In the genomic region with DNA sequence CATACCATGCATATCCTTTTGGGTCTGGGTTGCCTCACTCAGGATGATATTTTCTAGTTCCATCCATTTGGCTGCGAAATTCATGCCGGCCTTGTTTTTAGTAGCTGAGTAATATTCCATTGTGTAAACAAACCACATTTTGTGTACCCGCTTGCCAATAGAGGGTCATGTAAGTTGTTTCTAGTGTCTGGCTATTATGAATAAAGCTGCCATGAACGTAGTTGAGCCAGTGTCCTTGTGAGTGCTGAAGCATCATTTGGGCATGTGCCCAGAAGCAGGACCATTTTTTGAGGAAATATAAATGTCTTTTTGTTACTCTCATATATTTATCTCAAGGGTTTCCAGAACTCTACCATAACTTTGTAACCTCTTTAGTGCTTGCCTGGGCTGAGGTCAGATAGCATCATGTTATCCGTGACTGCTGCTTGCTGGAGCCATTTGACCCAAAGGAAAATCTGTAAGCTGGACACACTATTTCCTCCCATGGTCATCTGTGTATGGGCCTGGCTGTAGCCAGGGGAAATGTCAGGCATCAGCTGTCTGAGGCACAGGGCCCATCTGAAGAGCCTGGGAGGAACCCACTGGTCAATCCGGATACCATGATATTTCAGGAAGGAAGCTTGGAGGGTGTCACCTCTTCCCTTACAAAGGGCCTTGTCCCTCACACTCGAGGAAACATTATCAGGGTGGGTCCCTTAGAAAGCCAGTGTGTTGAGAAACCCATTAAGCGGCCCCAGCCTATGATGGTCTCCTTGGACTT, we compare ENCODE assay signal across 14 mouse cellular contexts.
DNase-seq lines count a peak whose midpoint lies in the region; ATAC-seq and TF ChIP-seq lines count a peak whose summit lies in the region.
"Had no signal": no experiment of that assay in that cellular context is flagged by ENCODE, and none has a peak within 500 bp of the region (broad histone marks: within the 10 kb centered on the region; RNA-seq: fewer than 3 reads in every experiment).

No protein-coding gene starts in this region.

- no peaks in the 10 kb centered on the region for H3K79me2 ChIP-seq in liver, adult 2 months (ENCODE audit: control insufficient read depth, insufficient read depth, low read length)

- no peak for TF ChIP-seq POLR2A in liver, adult 2 months (IDR thresholded peaks at IDR 0.05; ENCODE audit: extremely low read depth, insufficient read depth, low read length)

- H3K4me3 ChIP-seq in heart, embryonic 11.5 days (ENCODE audit: low read depth, low read length) = no peak overlapping the region
- H3K4me3 ChIP-seq in liver, adult 2 months (ENCODE audit: insufficient read depth, low read depth, low read length) = no peak overlapping the region
- H3K4me3 ChIP-seq: forebrain, embryonic 10.5 days; hindbrain, embryonic 12.5 days; limb, embryonic 12.5 days; megakaryocyte, embryonic 14.5 days had no signal

- H3K27ac ChIP-seq in heart, embryonic 11.5 days (ENCODE audit: low read depth, low read length) = no peak overlapping the region
- peak overlapping the region; percentile 66 for H3K27ac ChIP-seq in liver, adult 2 months (replicated peaks; ENCODE audit: insufficient read depth, low read depth, low read length)
- H3K27ac ChIP-seq: forebrain, embryonic 10.5 days; hindbrain, embryonic 12.5 days; limb, embryonic 12.5 days had no signal

- no peaks in the 10 kb centered on the region for H3K36me3 ChIP-seq in heart, embryonic 11.5 days (ENCODE audit: control insufficient read depth, insufficient read depth, low read length)
- no peaks in the 10 kb centered on the region for H3K36me3 ChIP-seq in liver, adult 2 months (ENCODE audit: control insufficient read depth, insufficient read depth, low read length)
- H3K36me3 ChIP-seq: forebrain, embryonic 10.5 days; hindbrain, embryonic 12.5 days; limb, embryonic 12.5 days had no signal

- peak; percentile 77 for DNase-seq in heart, adult 8-10 months (ENCODE audit: low spot score)
- DNase-seq in liver, adult 2 months (ENCODE audit: extremely low read depth, low read depth, low spot score) = no peak
- no peak for DNase-seq in liver
- peak; percentile 43 for DNase-seq in heart, postnatal 4 days
- DNase-seq in lung, postnatal 36 days = peak; percentile 83
- DNase-seq in frontal cortex, postnatal 25 days (ENCODE audit: low spot score in 2 of 2) = no peak
- DNase-seq: cerebellum, adult 9-11 months had no signal

- H3K9ac ChIP-seq in heart, embryonic 11.5 days (ENCODE audit: low read depth, low read length) = no peak overlapping the region
- no peak overlapping the region for H3K9ac ChIP-seq in liver, adult 2 months (ENCODE audit: low read depth, low read length)
- H3K9ac ChIP-seq: hindbrain, embryonic 12.5 days; limb, embryonic 12.5 days had no signal

- peaks cover 9% of the 10 kb centered on the region for H3K4me1 ChIP-seq in heart, embryonic 11.5 days (ENCODE audit: control insufficient read depth, insufficient read depth, low read length)
- peaks cover 20% of the 10 kb centered on the region for H3K4me1 ChIP-seq in liver, adult 2 months (ENCODE audit: control insufficient read depth, insufficient read depth, low read length)
- H3K4me1 ChIP-seq: hindbrain, embryonic 12.5 days had no signal

- H3K27me3 ChIP-seq in heart, embryonic 11.5 days (ENCODE audit: control insufficient read depth, insufficient read depth, low read length) = 0 out of 2 replicates have a peak, but pooled peaks cover 2% of the 10 kb centered on the region
- H3K27me3 ChIP-seq in liver, adult 2 months (ENCODE audit: control insufficient read depth, insufficient read depth, low read length) = no peaks in the 10 kb centered on the region
- H3K27me3 ChIP-seq: hindbrain, embryonic 12.5 days; limb, embryonic 12.5 days had no signal

- H3K4me2 ChIP-seq in heart, embryonic 11.5 days = no peak overlapping the region
- H3K4me2 ChIP-seq: hindbrain, embryonic 12.5 days; limb, embryonic 12.5 days had no signal

- 76% methylated on average over 8 of the region's 8 CpGs for WGBS in heart, embryonic 11.5 days (ENCODE audit: insufficient replicate concordance)
- 72% methylated on average over 8 of the region's 8 CpGs for WGBS in liver, adult 2 months

- no peak for TF ChIP-seq CTCF in liver, adult 2 months (IDR thresholded peaks at IDR 0.05; ENCODE audit: low read depth, low read length)

- H3K9me3 ChIP-seq in heart, embryonic 11.5 days (replicated peaks; ENCODE audit: control insufficient read depth, low read length) = no peaks in the 10 kb centered on the region
- H3K9me3 ChIP-seq: forebrain, embryonic 10.5 days; hindbrain, embryonic 12.5 days; limb, embryonic 12.5 days had no signal

- ATAC-seq in heart, embryonic 11.5 days (replicated peaks; ENCODE audit: insufficient number of reproducible peaks, low FRiP score, low TSS enrichment) = no peak
- no peak for ATAC-seq in monocyte, adult 5-6 weeks (replicated peaks; ENCODE audit: insufficient number of reproducible peaks, low FRiP score, low TSS enrichment, poor library complexity, severe bottlenecking)
- ATAC-seq: CD4-positive, CD25-positive, alpha-beta regulatory T cell, adult 4 months had no signal

Comparison
In these comparisons a context has a peak if more than half of its experiments do, and no peak if none do; other contexts are left out.
1. DNase-seq: peak in heart, adult 8-10 months (single experiment), heart, postnatal 4 days (single experiment) and lung, postnatal 36 days (single experiment); none in liver, adult 2 months (single experiment), liver (single experiment) and frontal cortex, postnatal 25 days (0 of 2).